Mouse (Mus musculus): ENCODE measurements around the gene Btn2a2. TPM values are rescaled to one million over a fixed set of nuclear protein-coding genes. Genes with fewer than 3 reads are reported as not detected.
A peak's percentile ranks its signal among the peaks of the same experiment; 100 is the strongest.

Btn2a2 gene
- polyA plus RNA-seq, 1 experiment: not detected

DNA sequence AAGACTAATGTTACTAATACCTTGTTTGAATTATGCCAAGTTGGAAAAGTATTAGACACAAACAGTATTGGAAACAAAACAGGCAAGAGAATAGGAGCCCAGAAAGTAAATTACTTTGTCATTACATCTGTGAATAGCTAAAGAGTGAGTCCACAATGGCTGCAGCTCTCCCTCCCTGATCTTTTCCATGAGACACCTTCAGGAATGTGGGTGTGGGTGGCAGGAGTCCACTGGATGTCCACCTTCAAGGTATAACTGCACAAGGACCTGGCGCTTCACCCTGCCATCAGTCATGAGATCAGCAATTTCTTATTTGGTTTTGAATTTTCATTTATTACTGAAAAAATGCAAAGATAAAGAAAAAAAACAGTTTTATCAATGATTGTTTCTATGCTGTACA, 22.4 kb downstream of the Btn2a2 start:
- DNase-seq: no peak
- no peaks in the 10 kb centered on the region for H3K36me3 ChIP-seq (ENCODE audit: control insufficient read depth, insufficient read depth, low read length)
- H3K4me1 ChIP-seq (ENCODE audit: control insufficient read depth, insufficient read depth, low read length): no peaks in the 10 kb centered on the region; the same call in 1 of the 2 replicates
- no peak overlapping the region for H3K4me3 ChIP-seq (ENCODE audit: insufficient read depth, low read depth, low read length)
- H3K27ac ChIP-seq (ENCODE audit: insufficient read depth, low read depth, low read length): no peak overlapping the region
- no peak for TF ChIP-seq CTCF (conservative IDR thresholded peaks at IDR 0.05; ENCODE audit: insufficient read depth, insufficient read length, low read depth, low read length)
- TF ChIP-seq POLR2A (IDR thresholded peaks at IDR 0.05; ENCODE audit: low read depth, low read length): no peak
- H3K27me3 ChIP-seq (replicated peaks; ENCODE audit: control insufficient read depth, insufficient read depth, low read length): no peaks in the 10 kb centered on the region
- 95% methylated on average over 1 of the region's 1 CpGs for WGBS

DNA sequence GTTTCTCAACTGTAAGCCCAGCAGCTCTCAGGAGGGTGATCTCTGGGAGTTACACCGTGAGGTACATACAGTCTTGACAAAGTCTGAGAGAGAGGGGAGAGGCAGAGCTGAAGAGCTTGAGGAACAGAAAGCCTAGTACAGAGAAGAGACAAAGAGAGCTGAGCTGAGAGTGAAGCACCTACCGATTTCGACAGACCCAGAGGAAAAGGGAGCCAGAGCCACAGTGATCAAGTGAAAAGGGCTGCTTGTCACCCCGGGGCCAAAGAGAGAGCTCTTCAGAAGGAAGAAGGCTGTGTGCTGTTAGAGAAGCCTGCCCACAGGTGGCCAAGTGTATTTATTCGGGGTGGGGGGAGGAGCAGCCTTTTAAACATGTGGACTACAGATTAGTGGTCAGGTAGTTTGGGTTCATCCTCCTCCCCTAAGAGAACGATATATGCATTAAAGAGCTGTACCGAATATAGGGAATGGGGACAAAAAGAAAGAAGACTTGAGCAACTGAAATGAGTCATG, 23.0 kb downstream of the Btn2a2 start, which contains the start of gene Btn1a1:
Gene Btn1a1 (minus strand): TSS at position 302 of the 510 bp plus-strand sequence.
- Histone ChIP-seq H3K27me3 (replicated peaks; ENCODE audit: control insufficient read depth, insufficient read depth, low read length) (no peaks in the 10 kb centered on the region), H3K27ac (ENCODE audit: insufficient read depth, low read depth, low read length) (no peak within 1 kb of the TSS), H3K36me3 (ENCODE audit: control insufficient read depth, insufficient read depth, low read length) (no peaks in the 10 kb centered on the region), H3K4me3 (ENCODE audit: insufficient read depth, low read depth, low read length) (no peak within 1 kb of the TSS), H3K4me1 (ENCODE audit: control insufficient read depth, insufficient read depth, low read length) (no peaks in the 10 kb centered on the region; the same call in 1 of the 2 replicates)
- 20% methylated on average over 7 of the region's 7 CpGs for WGBS
- TF ChIP-seq CTCF (conservative IDR thresholded peaks at IDR 0.05; ENCODE audit: insufficient read depth, insufficient read length, low read depth, low read length) (no peak), POLR2A (IDR thresholded peaks at IDR 0.05; ENCODE audit: low read depth, low read length) (no peak)
- DNase-seq: no peak

DNA sequence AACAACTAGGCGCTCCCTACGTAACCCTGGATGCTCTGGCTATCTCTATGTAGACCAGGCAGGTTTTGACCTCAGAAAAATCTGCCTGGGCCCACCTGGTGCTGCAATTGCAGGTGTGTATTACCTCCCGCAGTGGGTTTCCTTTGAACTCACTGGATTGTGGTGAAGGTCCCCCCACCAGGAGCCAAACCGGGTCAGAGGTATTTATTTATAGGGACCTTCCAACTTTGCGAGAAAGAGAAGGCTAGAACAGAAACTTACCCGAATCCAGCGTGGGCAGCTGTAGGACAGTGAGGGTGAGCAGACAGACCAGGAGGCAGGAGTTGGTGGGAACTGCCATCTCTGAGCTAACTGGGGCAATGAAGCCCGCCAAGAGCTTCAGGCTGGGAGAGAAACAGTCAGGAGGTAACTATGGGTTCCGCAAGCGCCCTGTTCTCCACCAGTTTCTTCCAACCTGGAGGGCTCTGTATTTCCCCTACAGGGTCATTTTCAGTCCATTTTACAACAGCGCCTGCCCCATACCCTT, 23.8 kb downstream of the Btn2a2 start:
- TF ChIP-seq CTCF (conservative IDR thresholded peaks at IDR 0.05; ENCODE audit: insufficient read depth, insufficient read length, low read depth, low read length) (no peak), POLR2A (IDR thresholded peaks at IDR 0.05; ENCODE audit: low read depth, low read length) (no peak)
- Histone ChIP-seq H3K27ac (ENCODE audit: insufficient read depth, low read depth, low read length) (no peak overlapping the region), H3K27me3 (replicated peaks; ENCODE audit: control insufficient read depth, insufficient read depth, low read length) (no peaks in the 10 kb centered on the region), H3K36me3 (ENCODE audit: control insufficient read depth, insufficient read depth, low read length) (no peaks in the 10 kb centered on the region), H3K4me3 (ENCODE audit: insufficient read depth, low read depth, low read length) (no peak overlapping the region), H3K4me1 (ENCODE audit: control insufficient read depth, insufficient read depth, low read length) (no peaks in the 10 kb centered on the region; the same call in 1 of the 2 replicates)
- 35% methylated on average over 11 of the region's 11 CpGs for WGBS
- no peak for DNase-seq

DNA sequence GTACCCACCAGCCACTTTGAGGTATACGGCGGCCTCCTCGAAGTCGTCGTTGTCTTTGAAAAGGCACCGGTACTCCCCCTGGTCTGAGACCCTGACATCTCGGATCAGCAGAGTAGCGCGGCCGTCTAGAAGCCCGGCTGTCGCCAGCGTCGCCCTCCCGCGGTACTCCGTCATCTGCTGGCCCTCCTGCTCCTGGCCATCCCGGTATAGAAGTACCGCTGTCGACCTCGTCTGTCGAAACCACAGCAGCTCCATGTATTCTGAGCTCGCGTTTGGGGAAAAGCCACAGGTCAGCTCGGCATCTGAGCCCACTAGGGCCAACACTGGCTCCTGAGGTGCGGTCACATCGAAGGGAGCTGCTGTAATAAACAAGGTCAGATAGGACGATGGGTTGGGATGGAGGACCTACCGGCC, 24.4 kb downstream of the Btn2a2 start:
- 2% methylated on average over 29 of the region's 29 CpGs for WGBS
- no peak overlapping the region for H3K27ac ChIP-seq (ENCODE audit: insufficient read depth, low read depth, low read length)
- no peaks in the 10 kb centered on the region for H3K36me3 ChIP-seq (ENCODE audit: control insufficient read depth, insufficient read depth, low read length)
- no peaks in the 10 kb centered on the region for H3K27me3 ChIP-seq (replicated peaks; ENCODE audit: control insufficient read depth, insufficient read depth, low read length)
- TF ChIP-seq POLR2A (IDR thresholded peaks at IDR 0.05; ENCODE audit: low read depth, low read length) (no peak), CTCF (conservative IDR thresholded peaks at IDR 0.05; ENCODE audit: insufficient read depth, insufficient read length, low read depth, low read length) (no peak)
- no peaks in the 10 kb centered on the region; the same call in 1 of the 2 replicates for H3K4me1 ChIP-seq (ENCODE audit: control insufficient read depth, insufficient read depth, low read length)
- peak; percentile 22 for DNase-seq
- peak overlapping the region; percentile 53 for H3K4me3 ChIP-seq (ENCODE audit: insufficient read depth, low read depth, low read length)

DNA sequence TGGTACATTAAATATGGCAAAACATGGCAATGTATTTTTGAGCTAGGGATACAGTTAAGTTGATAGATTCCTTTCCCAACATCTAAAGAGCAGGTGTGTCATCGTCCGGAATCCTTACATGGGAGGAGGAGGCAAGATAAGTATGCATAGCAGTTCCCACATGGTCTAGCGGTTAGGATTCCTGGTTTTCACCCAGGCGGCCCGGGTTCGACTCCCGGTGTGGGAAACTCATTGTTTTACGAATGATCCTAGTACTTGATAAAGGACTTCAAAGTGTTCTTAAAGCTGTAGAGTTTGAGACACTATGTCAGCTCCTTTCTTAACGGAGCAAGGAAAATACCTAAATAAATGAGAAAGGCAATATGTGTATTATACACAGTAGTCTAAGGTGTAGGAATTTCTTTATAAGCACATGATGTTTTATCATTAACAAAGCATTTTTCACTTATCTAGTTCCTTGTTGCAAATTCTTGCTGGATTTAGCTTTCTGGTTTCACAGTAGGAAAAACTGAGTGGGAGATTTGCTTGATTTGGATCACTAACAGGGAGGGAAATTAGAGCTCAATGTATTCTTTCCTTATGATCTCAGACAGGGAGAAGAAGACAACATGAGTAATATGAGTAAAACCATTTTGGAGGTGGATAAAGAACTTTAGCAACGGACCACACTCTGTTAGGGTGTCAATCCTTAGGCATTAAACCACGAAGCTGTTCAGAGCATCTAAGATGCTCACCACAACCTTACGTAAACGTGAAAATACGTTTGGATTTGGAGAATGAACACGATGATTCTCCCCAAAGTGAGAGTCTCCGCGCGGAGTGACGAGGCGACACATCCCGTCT, 25.1 kb downstream of the Btn2a2 start:
- DNase-seq: peak; percentile 82
- H3K27ac ChIP-seq (ENCODE audit: insufficient read depth, low read depth, low read length): no peak overlapping the region
- no peak for TF ChIP-seq POLR2A (IDR thresholded peaks at IDR 0.05; ENCODE audit: low read depth, low read length)
- no peak for TF ChIP-seq CTCF (conservative IDR thresholded peaks at IDR 0.05; ENCODE audit: insufficient read depth, insufficient read length, low read depth, low read length)
- H3K4me1 ChIP-seq (ENCODE audit: control insufficient read depth, insufficient read depth, low read length): no peaks in the 10 kb centered on the region; the same call in 1 of the 2 replicates
- no peaks in the 10 kb centered on the region for H3K36me3 ChIP-seq (ENCODE audit: control insufficient read depth, insufficient read depth, low read length)
- WGBS: 8% methylated on average over 21 of the region's 21 CpGs
- H3K4me3 ChIP-seq (ENCODE audit: insufficient read depth, low read depth, low read length): peak overlapping the region; percentile 53
- no peaks in the 10 kb centered on the region for H3K27me3 ChIP-seq (replicated peaks; ENCODE audit: control insufficient read depth, insufficient read depth, low read length)

DNA sequence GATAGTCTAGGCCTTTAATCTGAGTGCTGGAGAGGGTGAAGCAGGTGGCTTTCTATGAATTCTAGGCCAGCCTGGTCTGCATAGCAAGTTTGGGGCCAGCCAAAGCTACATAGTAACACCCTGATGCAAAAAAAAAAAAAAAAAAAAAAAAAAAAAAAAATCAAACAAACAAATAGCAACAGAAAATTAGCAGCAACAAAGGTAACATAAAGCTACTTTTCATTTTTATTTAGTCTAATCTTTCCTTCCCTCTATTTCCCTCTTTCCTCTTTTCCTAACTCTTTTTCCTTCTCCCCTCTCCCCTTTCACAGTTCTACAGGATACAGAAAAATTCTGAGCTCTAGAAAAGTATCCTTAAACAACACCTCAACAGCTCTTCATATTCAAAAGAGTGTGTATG, 26.0 kb downstream of the Btn2a2 start:
- no peaks in the 10 kb centered on the region for H3K27me3 ChIP-seq (replicated peaks; ENCODE audit: control insufficient read depth, insufficient read depth, low read length)
- H3K4me3 ChIP-seq (ENCODE audit: insufficient read depth, low read depth, low read length): no peak overlapping the region
- DNase-seq: no peak
- no peaks in the 10 kb centered on the region for H3K36me3 ChIP-seq (ENCODE audit: control insufficient read depth, insufficient read depth, low read length)
- TF ChIP-seq POLR2A (IDR thresholded peaks at IDR 0.05; ENCODE audit: low read depth, low read length) (no peak), CTCF (conservative IDR thresholded peaks at IDR 0.05; ENCODE audit: insufficient read depth, insufficient read length, low read depth, low read length) (no peak)
- H3K4me1 ChIP-seq (ENCODE audit: control insufficient read depth, insufficient read depth, low read length): no peaks in the 10 kb centered on the region; the same call in 1 of the 2 replicates
- no peak overlapping the region for H3K27ac ChIP-seq (ENCODE audit: insufficient read depth, low read depth, low read length)

DNA sequence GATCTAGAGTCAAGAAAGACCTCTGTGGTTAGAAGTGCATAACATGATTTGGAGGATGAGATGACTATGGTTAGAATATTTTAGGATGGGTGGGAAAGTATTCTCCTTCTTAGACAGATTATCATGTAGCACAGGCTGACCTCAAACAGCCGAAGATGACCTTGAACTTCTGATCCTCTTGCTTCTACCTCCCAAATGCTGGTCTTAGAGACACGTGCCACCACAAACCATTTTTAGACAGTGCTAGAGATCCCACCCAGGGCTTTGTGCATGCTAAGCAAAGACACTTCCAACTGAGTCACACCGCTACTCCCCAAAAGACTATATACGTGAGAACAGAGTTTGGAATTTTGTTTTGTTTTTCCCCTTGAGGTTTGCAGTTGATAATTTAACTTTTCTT, 26.6 kb downstream of the Btn2a2 start:
- H3K27me3 ChIP-seq (replicated peaks; ENCODE audit: control insufficient read depth, insufficient read depth, low read length): no peaks in the 10 kb centered on the region
- no peak overlapping the region for H3K4me3 ChIP-seq (ENCODE audit: insufficient read depth, low read depth, low read length)
- WGBS: 93% methylated on average over 4 of the region's 4 CpGs
- no peak for DNase-seq
- H3K27ac ChIP-seq (ENCODE audit: insufficient read depth, low read depth, low read length): no peak overlapping the region
- H3K36me3 ChIP-seq (ENCODE audit: control insufficient read depth, insufficient read depth, low read length): no peaks in the 10 kb centered on the region
- H3K4me1 ChIP-seq (ENCODE audit: control insufficient read depth, insufficient read depth, low read length): no peaks in the 10 kb centered on the region; the same call in 1 of the 2 replicates
- no peak for TF ChIP-seq POLR2A (IDR thresholded peaks at IDR 0.05; ENCODE audit: low read depth, low read length)
- TF ChIP-seq CTCF (conservative IDR thresholded peaks at IDR 0.05; ENCODE audit: insufficient read depth, insufficient read length, low read depth, low read length): no peak
